Mouse (Mus musculus) hindbrain, embryonic 13.5 days (tissue): ENCODE data around the gene Bbs9. TPM values are rescaled to one million over a fixed set of nuclear protein-coding genes. Genes with fewer than 3 reads are reported as not detected.

Source experiments
- polyA plus RNA-seq: library from polyadenylated mRNA; unstranded; fragments of >200 nt; fragmentation: Nextera tagmentation; extraction: Ambion mirVana; gene quantifications from 2 replicates; pipeline ENCODE4 v1.2.1, GENCODE M21; 2015

The Bbs9 gene
- polyA plus RNA-seq, 1 experiment from 2014 or later: 17.1 TPM

Other genes with a start within 250 kb of the Bbs9 start
- gene Zfp599, start 215.8 kb upstream of the Bbs9 start, polyA plus RNA-seq: 7.5 and 7.6 TPM in 2 replicates
- gene Zfp810, start 168.1 kb upstream of the Bbs9 start, polyA plus RNA-seq: 36.0 and 40.6 TPM in 2 replicates
- gene Anln, start 86.5 kb upstream of the Bbs9 start, polyA plus RNA-seq: 5.8 and 7.0 TPM in 2 replicates
- 8.8 and 9.1 TPM in 2 replicates for gene 9530077C05Rik, start 64.2 kb upstream of the Bbs9 start, polyA plus RNA-seq
- not detected in 2 replicates for gene Gm17545, start 21.4 kb upstream of the Bbs9 start, polyA plus RNA-seq
- gene Rp9, start 6.0 kb upstream of the Bbs9 start, polyA plus RNA-seq: 58.1 and 59.2 TPM in 2 replicates